8 mouse cellular contexts compared by ENCODE assay signal in genomic region chr3:149845083-149845825, GRCm38 (mm10).
DNase-seq lines count a peak whose midpoint lies in the region; ATAC-seq lines count a peak whose summit lies in the region.

No protein-coding gene starts in this region.

- no peak for ATAC-seq in heart, embryonic 14.5 days (ENCODE audit: insufficient number of reproducible peaks, insufficient read depth, low FRiP score, low read depth)
- ATAC-seq in neural tube, embryonic 13.5 days (ENCODE audit: low read depth) = no peak

- peak overlapping the region; percentile 24 to 34 for H3K4me3 ChIP-seq in heart, embryonic 14.5 days (ENCODE audit: control insufficient read depth in 1 of 2, insufficient read depth in 1 of 2, low read depth in 1 of 2, low read length in 2 of 2)
- H3K4me3 ChIP-seq in hindbrain, embryonic 10.5 days = peak overlapping the region; percentile 27
- peak overlapping the region; percentile 10; the same call in 1 of the 2 replicates for H3K4me3 ChIP-seq in neural tube, embryonic 13.5 days

- 0 out of 4 replicates have a peak overlapping the region, but pooled peaks have one; percentile 5 to 15 for H3K27ac ChIP-seq in heart, embryonic 14.5 days (replicated peaks in 1 of 2; ENCODE audit: control insufficient read depth in 1 of 2, insufficient read depth in 1 of 2, low read depth in 2 of 2, low read length in 2 of 2)
- H3K27ac ChIP-seq in hindbrain, embryonic 10.5 days = no peak overlapping the region
- H3K27ac ChIP-seq in neural tube, embryonic 13.5 days (replicated peaks) = no peak overlapping the region

- H3K4me2 ChIP-seq in heart, embryonic 14.5 days (ENCODE audit: low read length) = peak overlapping the region; percentile 61
- peak overlapping the region; percentile 50 for H3K4me2 ChIP-seq in neural tube, embryonic 13.5 days

- H3K9ac ChIP-seq in heart, embryonic 14.5 days (ENCODE audit: low read length) = peak overlapping the region; percentile 48
- H3K9ac ChIP-seq in neural tube, embryonic 13.5 days = no peak overlapping the region

- H3K9me3 ChIP-seq in heart, embryonic 14.5 days (ENCODE audit: control insufficient read depth, low read length) = no peaks in the 10 kb centered on the region
- H3K9me3 ChIP-seq in hindbrain, embryonic 10.5 days = no peaks in the 10 kb centered on the region
- H3K9me3 ChIP-seq in neural tube, embryonic 13.5 days = no peaks in the 10 kb centered on the region

- H3K27me3 ChIP-seq in heart, embryonic 14.5 days (ENCODE audit: control insufficient read depth, insufficient read depth, low read length) = no peaks in the 10 kb centered on the region
- 0 out of 2 replicates have a peak, but pooled peaks cover 4% of the 10 kb centered on the region for H3K27me3 ChIP-seq in hindbrain, embryonic 10.5 days (ENCODE audit: insufficient read depth, poor library complexity, severe bottlenecking)
- 0 out of 2 replicates have a peak, but pooled peaks cover 2% of the 10 kb centered on the region for H3K27me3 ChIP-seq in neural tube, embryonic 13.5 days

- no peaks in the 10 kb centered on the region for H3K36me3 ChIP-seq in heart, embryonic 14.5 days (ENCODE audit: control insufficient read depth, insufficient read depth, low read length)
- no peaks in the 10 kb centered on the region for H3K36me3 ChIP-seq in hindbrain, embryonic 10.5 days
- no peaks in the 10 kb centered on the region for H3K36me3 ChIP-seq in neural tube, embryonic 13.5 days

- intact Hi-C loops in left cerebral cortex, postnatal 4 days (cut with DNase I) = no loop called here

- DNase-seq in heart, adult 8-10 months (ENCODE audit: low spot score) = no peak
- peak; percentile 53 for DNase-seq in embryo, embryonic 9.5 days (ENCODE audit: extremely low spot score)
- DNase-seq in hindbrain, embryonic 10.5 days (ENCODE audit: low spot score) = peak; percentile 41
- DNase-seq in left cerebral cortex, postnatal 4 days = peak; percentile 48
- no peak for DNase-seq in gastrocnemius, postnatal 25 days
- DNase-seq in spleen, postnatal 36 days (ENCODE audit: low spot score in 2 of 2) = no peak

- 11% methylated on average over 18 of the region's 18 CpGs for WGBS in heart, embryonic 14.5 days
- WGBS in hindbrain, embryonic 10.5 days = 16% methylated on average over 18 of the region's 18 CpGs
- WGBS in neural tube, embryonic 13.5 days = 19% methylated on average over 18 of the region's 18 CpGs

- H3K4me1 ChIP-seq in heart, embryonic 14.5 days (ENCODE audit: control insufficient read depth in 2 of 2, insufficient read depth in 2 of 2, low read length in 2 of 2) = peaks cover 6 to 7% of the 10 kb centered on the region in 2 experiments; a peak in 3 of 4 replicates
- H3K4me1 ChIP-seq in hindbrain, embryonic 10.5 days (replicated peaks) = peaks cover 6% of the 10 kb centered on the region; the same call in 1 of the 2 replicates
- peaks cover 7% of the 10 kb centered on the region for H3K4me1 ChIP-seq in neural tube, embryonic 13.5 days (replicated peaks)

Comparison
In these comparisons a context has a peak if more than half of its experiments do, and no peak if none do; other contexts are left out.
1. H3K27ac ChIP-seq: peak in heart, embryonic 14.5 days (2 of 2); none in hindbrain, embryonic 10.5 days (single experiment) and neural tube, embryonic 13.5 days (single experiment).
2. DNase-seq: peak in embryo, embryonic 9.5 days (single experiment), hindbrain, embryonic 10.5 days (single experiment) and left cerebral cortex, postnatal 4 days (single experiment); none in heart, adult 8-10 months (single experiment), gastrocnemius, postnatal 25 days (single experiment) and spleen, postnatal 36 days (0 of 2).
3. Peak in every context shown above with its lines, with median percentiles within 50 percentile points of each other: H3K4me3 ChIP-seq.